Mouse (Mus musculus): Measurements from ENCODE around the gene Sh3d19. TPM values are rescaled to one million over a fixed set of nuclear protein-coding genes. Genes with fewer than 3 reads are reported as not detected.
A peak's percentile ranks its signal among the peaks of the same experiment; 100 is the strongest.

Gene Sh3d19
- polyA plus RNA-seq, 1 experiment: 44.2 TPM

DNA sequence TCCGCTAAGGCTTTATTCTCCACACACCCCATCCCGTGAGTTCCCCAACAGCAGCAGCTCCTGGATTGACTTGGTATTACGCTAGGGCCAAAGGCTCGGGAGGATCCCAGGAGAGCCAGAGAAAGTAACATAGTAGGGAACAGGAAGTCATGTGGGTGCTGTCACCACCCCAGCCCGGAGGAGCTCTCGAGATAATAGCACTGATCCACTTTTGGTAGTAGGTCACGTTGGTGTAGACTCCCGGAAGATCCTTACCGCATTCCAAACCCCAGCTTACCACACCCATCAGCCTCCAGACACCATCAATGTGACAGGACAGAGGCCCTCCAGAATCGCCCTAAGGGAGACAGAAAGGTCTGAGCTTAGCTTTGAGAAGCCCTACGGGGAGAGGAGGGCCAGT, 22.8 kb downstream of the Sh3d19 start:
- DNase-seq: peak; percentile 66
- H3K4me1 ChIP-seq (ENCODE audit: control insufficient read depth, insufficient read depth, low read length): peaks cover 8% of the 10 kb centered on the region; the same call in 1 of the 2 replicates
- no peak overlapping the region for H3K27ac ChIP-seq (ENCODE audit: insufficient read depth, low read depth, low read length)
- no peaks in the 10 kb centered on the region for H3K27me3 ChIP-seq (replicated peaks; ENCODE audit: control insufficient read depth, insufficient read depth, low read length)
- WGBS: 57% methylated on average over 11 of the region's 11 CpGs
- no peaks in the 10 kb centered on the region for H3K36me3 ChIP-seq (ENCODE audit: control insufficient read depth, insufficient read depth, low read length)
- no peak for TF ChIP-seq CTCF (conservative IDR thresholded peaks at IDR 0.05; ENCODE audit: insufficient read depth, insufficient read length, low read depth, low read length)
- TF ChIP-seq POLR2A (IDR thresholded peaks at IDR 0.05; ENCODE audit: low read depth, low read length): no peak
- no peak overlapping the region for H3K4me3 ChIP-seq (ENCODE audit: insufficient read depth, low read depth, low read length)

DNA sequence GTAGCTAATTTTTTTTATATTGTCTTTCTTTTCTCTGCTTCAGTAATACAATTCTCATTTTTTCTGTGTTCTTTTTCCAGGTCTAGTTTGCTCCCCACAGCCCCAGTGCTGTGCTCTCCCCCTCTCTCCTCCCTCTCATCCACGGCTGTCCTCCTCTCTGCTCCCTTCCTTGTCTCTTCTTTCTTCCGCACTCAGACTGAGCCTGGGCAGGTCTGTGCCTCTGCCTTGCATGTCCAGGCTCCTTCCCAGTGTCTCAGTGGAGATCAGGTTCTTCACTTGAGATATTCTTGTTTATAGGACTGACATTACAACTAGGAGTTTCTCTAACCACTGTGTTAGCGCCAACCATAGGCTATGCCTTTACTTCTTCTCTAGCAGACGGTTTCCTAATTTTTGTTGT, 23.7 kb downstream of the Sh3d19 start:
- H3K4me3 ChIP-seq (ENCODE audit: insufficient read depth, low read depth, low read length): no peak overlapping the region
- TF ChIP-seq POLR2A (IDR thresholded peaks at IDR 0.05; ENCODE audit: low read depth, low read length) (no peak), CTCF (conservative IDR thresholded peaks at IDR 0.05; ENCODE audit: insufficient read depth, insufficient read length, low read depth, low read length) (no peak)
- H3K27ac ChIP-seq (ENCODE audit: insufficient read depth, low read depth, low read length): no peak overlapping the region
- no peaks in the 10 kb centered on the region for H3K27me3 ChIP-seq (replicated peaks; ENCODE audit: control insufficient read depth, insufficient read depth, low read length)
- H3K36me3 ChIP-seq (ENCODE audit: control insufficient read depth, insufficient read depth, low read length): no peaks in the 10 kb centered on the region
- peaks cover 8% of the 10 kb centered on the region; the same call in 1 of the 2 replicates for H3K4me1 ChIP-seq (ENCODE audit: control insufficient read depth, insufficient read depth, low read length)
- 85% methylated on average over 4 of the region's 4 CpGs for WGBS
- DNase-seq: no peak

DNA sequence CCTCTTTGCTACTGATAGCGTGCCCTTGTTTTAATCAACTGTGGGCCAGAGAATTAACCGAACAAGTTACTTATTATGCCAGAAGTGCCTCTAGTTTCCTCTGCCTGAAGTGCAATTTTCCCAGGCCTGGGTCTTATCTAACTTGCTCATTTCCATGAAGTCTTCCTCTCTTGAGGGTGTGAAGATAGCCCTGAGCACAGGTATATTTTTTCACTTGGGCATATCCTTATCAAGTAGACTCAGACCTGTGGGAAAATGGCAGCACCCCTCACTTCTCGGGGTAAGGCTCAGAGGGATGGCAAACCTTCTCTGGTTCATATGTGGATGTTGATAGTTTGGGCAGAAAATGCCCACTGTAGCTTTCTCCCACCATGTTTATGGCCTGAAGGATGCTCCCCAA, 30.4 kb downstream of the Sh3d19 start:
- TF ChIP-seq CTCF (conservative IDR thresholded peaks at IDR 0.05; ENCODE audit: insufficient read depth, insufficient read length, low read depth, low read length) (no peak), POLR2A (IDR thresholded peaks at IDR 0.05; ENCODE audit: low read depth, low read length) (no peak)
- WGBS: 65% methylated on average over 3 of the region's 3 CpGs
- H3K4me3 ChIP-seq (ENCODE audit: insufficient read depth, low read depth, low read length): no peak overlapping the region

DNA sequence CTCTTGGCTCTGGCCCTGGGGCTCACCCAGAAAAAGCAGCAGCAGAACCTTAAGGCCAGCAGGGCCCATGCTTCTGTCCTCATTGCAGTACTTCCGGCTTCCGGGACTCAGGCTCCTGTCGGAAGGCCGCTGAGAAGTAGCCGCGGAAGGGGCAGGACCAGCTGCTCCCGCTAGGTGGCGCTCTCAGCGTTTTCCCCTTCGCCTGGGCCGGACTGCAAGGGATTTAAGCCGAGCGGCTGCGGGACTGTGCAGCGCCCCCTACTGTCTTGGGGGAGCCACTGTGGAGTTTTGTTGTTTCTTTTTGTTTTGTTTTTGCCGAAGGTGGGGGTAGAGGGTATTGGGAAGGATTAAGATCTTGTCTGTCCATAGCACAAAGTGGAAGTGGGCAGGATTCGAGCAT, 31.5 kb downstream of the Sh3d19 start, which contains the start of gene Prss48:
Prss48 (minus strand) TSS at position 69 of the 400 bp plus-strand sequence.
- TF ChIP-seq CTCF (conservative IDR thresholded peaks at IDR 0.05; ENCODE audit: insufficient read depth, insufficient read length, low read depth, low read length): peak; percentile 35; the same call in 1 of the 2 replicates
- TF ChIP-seq POLR2A (IDR thresholded peaks at IDR 0.05; ENCODE audit: low read depth, low read length): no peak
- Histone ChIP-seq H3K4me3 (ENCODE audit: insufficient read depth, low read depth, low read length) (no peak within 1 kb of the TSS), H3K27me3 (replicated peaks; ENCODE audit: control insufficient read depth, insufficient read depth, low read length) (no peaks in the 10 kb centered on the region), H3K27ac (ENCODE audit: insufficient read depth, low read depth, low read length) (no peak within 1 kb of the TSS), H3K36me3 (ENCODE audit: control insufficient read depth, insufficient read depth, low read length) (no peaks in the 10 kb centered on the region), H3K4me1 (ENCODE audit: control insufficient read depth, insufficient read depth, low read length) (peaks cover 5% of the 10 kb centered on the region; the same call in 1 of the 2 replicates)
- 86% methylated on average over 17 of the region's 17 CpGs for WGBS
- no peak for DNase-seq

More for the DNA sequence above, 30.4 kb downstream of the Sh3d19 start:
- no peaks in the 10 kb centered on the region for H3K36me3 ChIP-seq (ENCODE audit: control insufficient read depth, insufficient read depth, low read length)
- no peak overlapping the region for H3K27ac ChIP-seq (ENCODE audit: insufficient read depth, low read depth, low read length)
- DNase-seq: no peak
- H3K4me1 ChIP-seq (ENCODE audit: control insufficient read depth, insufficient read depth, low read length): peaks cover 5% of the 10 kb centered on the region; the same call in 1 of the 2 replicates
- no peaks in the 10 kb centered on the region for H3K27me3 ChIP-seq (replicated peaks; ENCODE audit: control insufficient read depth, insufficient read depth, low read length)

DNA sequence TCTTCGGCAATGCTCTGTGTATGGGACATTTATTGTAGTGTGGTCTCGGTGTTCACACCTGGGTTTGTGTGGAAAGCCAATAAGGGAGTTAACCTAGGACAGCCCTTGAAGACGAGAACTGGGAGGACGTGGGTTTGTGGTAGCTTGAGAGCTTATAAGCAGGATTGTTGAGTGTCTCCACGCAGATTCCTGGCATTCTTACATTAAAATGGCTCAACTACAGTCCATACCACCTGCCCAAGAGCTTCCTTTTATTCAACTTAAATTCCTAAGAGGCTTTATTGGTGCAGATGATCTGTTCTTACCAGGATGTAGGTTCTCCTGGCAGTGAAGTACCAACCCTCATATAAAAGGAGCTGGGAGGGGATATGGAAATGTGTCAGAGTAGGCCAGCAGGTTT, 32.0 kb downstream of the Sh3d19 start:
- H3K27ac ChIP-seq (ENCODE audit: insufficient read depth, low read depth, low read length): no peak overlapping the region
- DNase-seq: no peak
- no peaks in the 10 kb centered on the region for H3K36me3 ChIP-seq (ENCODE audit: control insufficient read depth, insufficient read depth, low read length)
- no peak overlapping the region for H3K4me3 ChIP-seq (ENCODE audit: insufficient read depth, low read depth, low read length)
- TF ChIP-seq CTCF (conservative IDR thresholded peaks at IDR 0.05; ENCODE audit: insufficient read depth, insufficient read length, low read depth, low read length): no peak
- TF ChIP-seq POLR2A (IDR thresholded peaks at IDR 0.05; ENCODE audit: low read depth, low read length): no peak
- H3K27me3 ChIP-seq (replicated peaks; ENCODE audit: control insufficient read depth, insufficient read depth, low read length): no peaks in the 10 kb centered on the region
- H3K4me1 ChIP-seq (ENCODE audit: control insufficient read depth, insufficient read depth, low read length): peaks cover 5% of the 10 kb centered on the region; the same call in 1 of the 2 replicates
- WGBS: 68% methylated on average over 5 of the region's 5 CpGs

DNA sequence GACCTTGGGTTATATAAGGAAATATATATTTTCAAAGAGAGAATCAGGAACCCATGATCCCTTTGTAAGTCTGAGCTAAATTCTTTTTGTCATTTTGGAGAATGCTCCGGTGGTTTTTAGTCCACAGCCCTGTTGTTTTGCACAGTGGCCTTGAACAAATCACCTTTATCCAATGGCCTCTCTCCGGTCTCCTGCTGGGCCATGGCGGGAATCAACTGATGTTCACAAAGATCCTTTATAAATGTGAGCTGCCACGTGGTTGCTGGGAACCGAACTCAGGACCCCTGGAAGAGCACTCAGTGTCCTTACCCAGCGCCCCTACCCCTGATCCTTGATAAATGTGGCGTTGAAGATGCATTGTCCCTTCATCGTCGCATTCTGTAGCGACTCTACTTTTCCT, 33.8 kb downstream of the Sh3d19 start:
- no peaks in the 10 kb centered on the region for H3K36me3 ChIP-seq (ENCODE audit: control insufficient read depth, insufficient read depth, low read length)
- H3K4me1 ChIP-seq (ENCODE audit: control insufficient read depth, insufficient read depth, low read length): peaks cover 5% of the 10 kb centered on the region; the same call in 1 of the 2 replicates
- no peak overlapping the region for H3K4me3 ChIP-seq (ENCODE audit: insufficient read depth, low read depth, low read length)
- 96% methylated on average over 10 of the region's 10 CpGs for WGBS
- H3K27ac ChIP-seq (ENCODE audit: insufficient read depth, low read depth, low read length): no peak overlapping the region
- no peak for DNase-seq
- no peaks in the 10 kb centered on the region for H3K27me3 ChIP-seq (replicated peaks; ENCODE audit: control insufficient read depth, insufficient read depth, low read length)
- TF ChIP-seq CTCF (conservative IDR thresholded peaks at IDR 0.05; ENCODE audit: insufficient read depth, insufficient read length, low read depth, low read length) (no peak), POLR2A (IDR thresholded peaks at IDR 0.05; ENCODE audit: low read depth, low read length) (no peak)

DNA sequence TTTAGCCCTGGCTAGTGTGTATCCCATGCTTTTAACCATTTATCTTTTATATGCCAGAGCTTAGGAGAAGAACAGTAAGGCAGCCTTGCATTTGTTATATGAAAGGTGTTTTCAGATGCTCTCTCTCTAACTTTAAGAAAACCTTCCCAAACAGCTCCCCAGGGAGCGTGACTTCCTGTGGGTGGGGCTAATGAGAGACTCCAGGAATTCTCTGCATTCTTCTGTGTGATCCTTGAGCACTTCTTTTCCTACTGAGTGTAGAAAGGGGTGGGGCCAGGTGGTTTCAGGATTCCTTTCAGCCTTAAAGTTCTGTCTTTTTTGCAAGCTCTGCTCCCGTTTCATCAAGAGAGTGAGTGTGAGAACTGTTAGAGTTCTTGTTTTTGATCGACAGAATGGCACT, 39.7 kb downstream of the Sh3d19 start:
- WGBS: 56% methylated on average over 3 of the region's 3 CpGs
- Histone ChIP-seq H3K27me3 (replicated peaks; ENCODE audit: control insufficient read depth, insufficient read depth, low read length) (no peaks in the 10 kb centered on the region), H3K27ac (ENCODE audit: insufficient read depth, low read depth, low read length) (no peak overlapping the region)

More for the DNA sequence above, 39.7 kb downstream of the Sh3d19 start:
- H3K4me1 ChIP-seq (ENCODE audit: control insufficient read depth, insufficient read depth, low read length): peaks cover 28% of the 10 kb centered on the region
- DNase-seq: peak; percentile 26
- H3K4me3 ChIP-seq (ENCODE audit: insufficient read depth, low read depth, low read length): no peak overlapping the region
- no peaks in the 10 kb centered on the region for H3K36me3 ChIP-seq (ENCODE audit: control insufficient read depth, insufficient read depth, low read length)
- no peak for TF ChIP-seq CTCF (conservative IDR thresholded peaks at IDR 0.05; ENCODE audit: insufficient read depth, insufficient read length, low read depth, low read length)
- TF ChIP-seq POLR2A (IDR thresholded peaks at IDR 0.05; ENCODE audit: low read depth, low read length): no peak

All from kidney, adult 2 months (tissue).